24 mouse cellular contexts compared by ENCODE assay signal in genomic region chr6:61936656-61937055, GRCm38 (mm10).
"Had no signal": no experiment of that assay in that cellular context is flagged by ENCODE, and none has a peak within 500 bp of the region (broad histone marks: within the 10 kb centered on the region; RNA-seq: fewer than 3 reads in every experiment).

No protein-coding gene starts in this region.

- DNase-seq: cerebellum, postnatal 10 days; cerebellum, postnatal 14 days; cerebellum, postnatal 25 days; cerebellum, postnatal 36 days; embryo, embryonic 11 days; forebrain, postnatal 0 days; gastrocnemius, adult 2 months; gastrocnemius, postnatal 10 days; gastrocnemius, postnatal 14 days; gastrocnemius, postnatal 25 days; gastrocnemius, postnatal 36 days; heart, adult 11 months; heart, adult 18-20 months; heart, adult 2 months had no signal

- H3K4me1 ChIP-seq: embryonic facial prominence, embryonic 10.5 days; embryonic facial prominence, embryonic 12.5 days; embryonic facial prominence, embryonic 13.5 days; embryonic facial prominence, embryonic 15.5 days; forebrain, embryonic 10.5 days; forebrain, embryonic 12.5 days; forebrain, embryonic 13.5 days; forebrain, embryonic 15.5 days; heart, embryonic 10.5 days had no signal

- H3K27ac ChIP-seq: embryonic facial prominence, embryonic 10.5 days; embryonic facial prominence, embryonic 12.5 days; embryonic facial prominence, embryonic 13.5 days; embryonic facial prominence, embryonic 15.5 days; forebrain, embryonic 10.5 days; forebrain, embryonic 12.5 days; forebrain, embryonic 13.5 days; forebrain, embryonic 15.5 days; gastrocnemius, adult 2 months; heart, adult 2 months; heart, embryonic 10.5 days had no signal

- H3K4me2 ChIP-seq: embryonic facial prominence, embryonic 12.5 days; embryonic facial prominence, embryonic 13.5 days; embryonic facial prominence, embryonic 15.5 days; forebrain, embryonic 12.5 days; forebrain, embryonic 13.5 days; forebrain, embryonic 15.5 days had no signal

- H3K36me3 ChIP-seq: embryonic facial prominence, embryonic 10.5 days; embryonic facial prominence, embryonic 12.5 days; embryonic facial prominence, embryonic 13.5 days; embryonic facial prominence, embryonic 15.5 days; forebrain, embryonic 10.5 days; forebrain, embryonic 12.5 days; forebrain, embryonic 15.5 days; heart, embryonic 10.5 days had no signal

- H3K4me3 ChIP-seq: embryonic facial prominence, embryonic 10.5 days; embryonic facial prominence, embryonic 12.5 days; embryonic facial prominence, embryonic 13.5 days; embryonic facial prominence, embryonic 15.5 days; erythroblast, embryonic 14.5 days; forebrain, embryonic 10.5 days; forebrain, embryonic 12.5 days; forebrain, embryonic 13.5 days; forebrain, embryonic 15.5 days; gastrocnemius, adult 2 months; heart, adult 2 months; heart, embryonic 10.5 days had no signal

- H3K27me3 ChIP-seq: embryonic facial prominence, embryonic 12.5 days; embryonic facial prominence, embryonic 13.5 days; embryonic facial prominence, embryonic 15.5 days; forebrain, embryonic 12.5 days; forebrain, embryonic 13.5 days; forebrain, embryonic 15.5 days had no signal
